Mouse (Mus musculus) heart, postnatal 0 days (tissue): ENCODE results near the gene Rbfox1. TPM values are rescaled to one million over a fixed set of nuclear protein-coding genes. Genes with fewer than 3 reads are reported as not detected.

Source experiments
- ATAC-seq: fragments of 200-750 bp; cut with Nextera tagmentation; 2 replicates; pipeline ENCODE4 v1.8.0; 2017; ENCODE audit warnings: low read depth, moderate number of reproducible peaks, moderate library complexity; ENCODE audit not compliant: insufficient read depth
- DNase-seq: peaks from one replicate; pipeline ENCODE4 v3.0.0-alpha.2; 2016; ENCODE audit warnings: low spot score
- H3K27ac ChIP-seq: fragments of 300-500 bp; sonication (generic); 2 replicates; pipeline ENCODE4 v1.5.1; 2014; ENCODE audit warnings: low read depth, mild to moderate bottlenecking
- H3K27me3 ChIP-seq: fragments of 300-500 bp; sonication (generic); 2 replicates; pipeline ENCODE4 v1.6.1; 2014; ENCODE audit warnings: low read length, mixed read lengths; ENCODE audit not compliant: control insufficient read depth, insufficient read depth
- H3K36me3 ChIP-seq: fragments of 300-500 bp; sonication (generic); replicated peaks from 2 replicates; pipeline ENCODE4 v1.6.1; 2014; ENCODE audit warnings: low read length, mixed read lengths; ENCODE audit not compliant: control insufficient read depth, insufficient read depth
- H3K4me1 ChIP-seq: fragments of 300-500 bp; sonication (generic); 2 replicates; pipeline ENCODE4 v1.6.1; 2014; ENCODE audit warnings: antibody characterized with exemption; ENCODE audit not compliant: control insufficient read depth, insufficient read depth
- H3K4me2 ChIP-seq: fragments of 300-500 bp; sonication (generic); 2 replicates; pipeline ENCODE4 v1.6.1; 2014; ENCODE audit warnings: low read depth, mild to moderate bottlenecking, low read length, moderate library complexity
- H3K4me3 ChIP-seq: fragments of 300-500 bp; sonication (generic); 2 replicates; pipeline ENCODE4 v1.5.1; 2014; ENCODE audit warnings: low read depth, low read length
- H3K9ac ChIP-seq: fragments of 300-500 bp; sonication (generic); replicated peaks from 2 replicates; pipeline ENCODE4 v1.6.1; 2014; ENCODE audit warnings: low read depth, low read length, mixed read lengths
- H3K9me3 ChIP-seq: fragments of 300-500 bp; sonication (generic); replicated peaks from 2 replicates; pipeline ENCODE4 v1.6.1; 2016; ENCODE audit warnings: low read length; ENCODE audit not compliant: control insufficient read depth
- CTCF ChIP-seq: IDR thresholded peaks from 2 replicates; pipeline ENCODE4 v1.5.1; 2016; ENCODE audit warnings: antibody characterized with exemption, control low read depth, low read depth
- EP300 ChIP-seq: IDR thresholded peaks from 2 replicates; pipeline ENCODE4 v1.6.1; 2016; ENCODE audit warnings: antibody characterized with exemption, low read depth
- WGBS: fragments of 180-500 bp; shearing (Covaris S2); extraction: QIAGEN DNeasy Blood & Tissue Kit; methylation state at CpG from one replicate; pipeline ENCODE4 v1.1.7; 2014; 5-methylcytosine and 5-hydroxymethylcytosine counted together
- polyA plus RNA-seq: library from polyadenylated mRNA; unstranded; fragments of >200 nt; fragmentation: Nextera tagmentation; extraction: Ambion mirVana; gene quantifications from 2 replicates; pipeline ENCODE4 v1.2.1, GENCODE M21; 2015
- total RNA-seq: library from RNA; depleted of rRNA; stranded (reverse); fragments of >200 nt; gene quantifications from 2 replicates; pipeline ENCODE4 v1.2.3, GENCODE M21; 2014; ENCODE audit warnings: low replicate concordance

Gene Rbfox1
- total and polyA plus RNA-seq, 2 experiments from 2014 or later, result 6.0 to 15.3 TPM

DNA sequence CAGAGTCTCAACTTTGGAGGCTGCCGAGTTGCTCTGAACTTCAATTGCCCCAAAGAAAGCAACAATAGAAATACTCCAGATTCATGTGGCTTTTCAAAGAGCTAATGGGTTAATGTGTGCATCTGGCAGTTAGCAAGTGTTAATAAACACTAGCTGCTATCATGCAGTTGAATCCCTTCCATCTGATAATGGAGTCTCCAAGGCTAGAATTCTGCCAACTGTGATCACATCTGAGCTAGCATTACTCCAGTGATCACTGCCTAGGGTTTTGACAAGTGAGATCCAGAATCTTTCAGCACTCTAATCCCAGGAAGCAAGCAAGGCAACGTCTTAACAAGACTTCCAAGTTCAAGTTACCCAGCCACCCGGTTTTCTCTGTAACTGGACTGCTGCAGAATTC lies 1460.1 kb downstream of the Rbfox1 start:
- no peak for ATAC-seq
- H3K4me1 ChIP-seq, result no peaks in the 10 kb centered on the region
- no peak for DNase-seq

GRCm38 (mm10) chr16:7346001-7346625 lies 1461.0 kb downstream of the Rbfox1 start:
- no peak for ATAC-seq
- no peak overlapping the region for H3K4me3 ChIP-seq
- no peak for TF ChIP-seq CTCF
- TF ChIP-seq EP300, result no peak
- no peaks in the 10 kb centered on the region for H3K4me1 ChIP-seq
- no peak overlapping the region for H3K4me2 ChIP-seq
- no peak for DNase-seq
- no peak overlapping the region for H3K27ac ChIP-seq
- H3K27me3 ChIP-seq, result no peaks in the 10 kb centered on the region
- 71% methylated on average over 11 of the region's 11 CpGs for WGBS
- no peaks in the 10 kb centered on the region for H3K36me3 ChIP-seq
- H3K9ac ChIP-seq, result no peak overlapping the region
- no peaks in the 10 kb centered on the region for H3K9me3 ChIP-seq

More for the DNA sequence above, 1460.1 kb downstream of the Rbfox1 start:
- H3K36me3 ChIP-seq, result no peaks in the 10 kb centered on the region
- 42% methylated on average over 3 of the region's 3 CpGs for WGBS
- H3K9ac ChIP-seq, result no peak overlapping the region
- TF ChIP-seq CTCF (no peak), EP300 (no peak)
- no peak overlapping the region for H3K27ac ChIP-seq
- no peaks in the 10 kb centered on the region for H3K9me3 ChIP-seq
- no peak overlapping the region for H3K4me3 ChIP-seq
- H3K27me3 ChIP-seq, result no peaks in the 10 kb centered on the region
- H3K4me2 ChIP-seq, result no peak overlapping the region

DNA sequence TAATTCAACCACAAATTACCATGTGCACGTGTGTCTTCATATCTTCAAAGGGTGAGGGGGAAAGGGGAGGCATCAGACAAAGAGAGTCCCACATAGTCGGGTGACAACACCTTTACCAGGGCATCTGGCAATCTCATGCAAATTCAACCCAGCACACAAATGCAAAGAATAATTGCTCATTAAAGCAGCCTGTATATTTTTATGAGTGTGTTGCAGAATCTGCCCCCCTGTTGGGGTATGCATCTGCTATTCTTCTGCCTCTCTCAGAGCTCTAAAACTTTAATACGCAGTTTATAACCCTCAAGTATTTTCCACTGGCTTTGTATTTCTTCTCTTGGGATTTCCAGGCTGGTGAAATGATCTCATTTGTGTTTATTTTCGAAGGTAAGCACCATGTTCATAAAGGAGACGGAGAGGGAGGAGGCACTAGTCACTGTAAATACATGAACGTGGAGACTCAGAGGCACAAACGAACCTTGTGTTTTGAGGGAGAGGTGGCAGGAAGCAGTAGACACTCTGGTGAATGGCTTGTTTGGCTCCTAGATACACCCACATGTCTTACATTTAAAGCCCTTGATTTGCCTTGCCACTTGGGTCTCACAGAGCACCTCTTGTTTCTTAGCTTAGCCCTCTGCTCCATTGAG lies 1462.5 kb downstream of the Rbfox1 start:
- no peak for ATAC-seq
- DNase-seq, result no peak
- H3K9me3 ChIP-seq, result no peaks in the 10 kb centered on the region
- 69% methylated on average over 7 of the region's 7 CpGs for WGBS
- no peaks in the 10 kb centered on the region for H3K27me3 ChIP-seq
- H3K36me3 ChIP-seq, result no peaks in the 10 kb centered on the region
- H3K4me3 ChIP-seq, result no peak overlapping the region
- H3K9ac ChIP-seq, result no peak overlapping the region
- TF ChIP-seq EP300 (no peak), CTCF (no peak)
- no peaks in the 10 kb centered on the region for H3K4me1 ChIP-seq
- no peak overlapping the region for H3K27ac ChIP-seq
- H3K4me2 ChIP-seq, result no peak overlapping the region

GRCm38 (mm10) chr16:7352808-7353207 lies 1467.7 kb downstream of the Rbfox1 start:
- Histone ChIP-seq H3K27ac (no peak overlapping the region), H3K9ac (no peak overlapping the region), H3K36me3 (no peaks in the 10 kb centered on the region), H3K9me3 (no peaks in the 10 kb centered on the region), H3K4me2 (no peak overlapping the region), H3K4me3 (no peak overlapping the region), H3K27me3 (no peaks in the 10 kb centered on the region), H3K4me1 (no peaks in the 10 kb centered on the region)
- ATAC-seq (no peak), DNase-seq (no peak)
- no peak for TF ChIP-seq EP300
- WGBS, result 61% methylated on average over 16 of the region's 16 CpGs

DNA sequence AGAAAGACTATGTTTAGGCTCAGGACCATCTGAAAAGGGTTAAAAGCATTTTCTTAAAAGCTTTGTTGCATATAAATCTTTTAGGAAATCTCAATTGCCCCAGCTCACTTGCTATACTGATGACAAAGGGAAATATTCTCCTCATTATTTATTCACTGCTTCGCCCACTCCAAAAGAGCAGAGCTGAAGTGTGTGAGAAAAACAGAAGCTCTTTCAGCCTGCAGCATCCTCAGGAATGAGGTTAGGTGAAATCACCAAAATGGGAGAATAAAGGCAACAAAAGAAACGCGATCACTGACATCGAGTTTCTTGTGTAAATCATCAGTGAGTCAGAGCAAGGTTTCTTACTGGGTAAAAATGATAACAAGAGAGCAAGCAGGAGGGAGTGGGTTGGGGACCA lies 1469.0 kb downstream of the Rbfox1 start:
- Histone ChIP-seq H3K4me1 (no peaks in the 10 kb centered on the region), H3K9me3 (no peaks in the 10 kb centered on the region), H3K4me3 (no peak overlapping the region), H3K36me3 (no peaks in the 10 kb centered on the region), H3K27me3 (no peaks in the 10 kb centered on the region), H3K4me2 (no peak overlapping the region), H3K27ac (no peak overlapping the region), H3K9ac (no peak overlapping the region)
- no peak for DNase-seq
- TF ChIP-seq CTCF (no peak), EP300 (no peak)
- WGBS, result 69% methylated on average over 4 of the region's 4 CpGs
- no peak for ATAC-seq

DNA sequence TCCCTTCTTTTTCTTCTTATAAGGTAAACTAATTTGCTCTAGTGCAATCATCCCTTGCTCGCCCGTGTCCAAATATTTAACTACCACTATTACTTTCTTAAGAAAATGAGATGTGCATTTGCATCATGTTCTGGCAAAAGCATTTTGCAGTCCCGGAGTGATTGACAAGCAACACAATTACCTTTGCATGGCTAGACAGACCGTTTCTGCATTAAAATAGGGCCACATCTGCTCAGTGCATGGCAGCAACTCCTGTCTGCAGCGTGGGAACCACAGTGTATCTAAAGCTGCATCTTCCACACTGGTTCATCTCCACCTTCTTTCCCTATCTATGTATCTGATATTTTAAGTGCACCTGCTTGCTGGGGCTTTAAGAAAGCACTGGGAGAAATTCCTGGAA lies 1473.9 kb downstream of the Rbfox1 start:
- 79% methylated on average over 5 of the region's 5 CpGs for WGBS
- Histone ChIP-seq H3K36me3 (no peaks in the 10 kb centered on the region), H3K27ac (no peak overlapping the region), H3K4me3 (no peak overlapping the region), H3K9me3 (no peaks in the 10 kb centered on the region), H3K27me3 (no peaks in the 10 kb centered on the region), H3K9ac (no peak overlapping the region), H3K4me2 (no peak overlapping the region), H3K4me1 (no peaks in the 10 kb centered on the region)
- no peak for TF ChIP-seq EP300
- no peak for TF ChIP-seq CTCF
- ATAC-seq (no peak), DNase-seq (no peak)
